Mouse (Mus musculus) ovary, postnatal 36 days (tissue): ENCODE measurements at regions not wholly inside any gene's neighbourhood (a gene's known extent, or its start where the extent isn't known, plus 50 kb on each side); places are given as distances from the start of the nearest gene placed in this dataset.
A peak's percentile ranks its signal among the peaks of the same experiment; 100 is the strongest.

ENCODE experiments used
- DNase-seq: peaks from one replicate; pipeline ENCODE4 v3.0.0; 2022; ENCODE audit warnings: low spot score, mixed read lengths

GRCm38 (mm10) chr6:127298105-127298504 is 146.1 kb upstream of the Ccnd2 start:
- DNase-seq: no peak

GRCm38 (mm10) chr6:127311192-127312054 is 135.2 kb upstream of the Parp11 start:
- no peak for DNase-seq

- no peak for DNase-seq
These were observed 129.3 kb upstream of the Parp11 start for GRCm38 (mm10) chr6:127317309-127317708.

DNA sequence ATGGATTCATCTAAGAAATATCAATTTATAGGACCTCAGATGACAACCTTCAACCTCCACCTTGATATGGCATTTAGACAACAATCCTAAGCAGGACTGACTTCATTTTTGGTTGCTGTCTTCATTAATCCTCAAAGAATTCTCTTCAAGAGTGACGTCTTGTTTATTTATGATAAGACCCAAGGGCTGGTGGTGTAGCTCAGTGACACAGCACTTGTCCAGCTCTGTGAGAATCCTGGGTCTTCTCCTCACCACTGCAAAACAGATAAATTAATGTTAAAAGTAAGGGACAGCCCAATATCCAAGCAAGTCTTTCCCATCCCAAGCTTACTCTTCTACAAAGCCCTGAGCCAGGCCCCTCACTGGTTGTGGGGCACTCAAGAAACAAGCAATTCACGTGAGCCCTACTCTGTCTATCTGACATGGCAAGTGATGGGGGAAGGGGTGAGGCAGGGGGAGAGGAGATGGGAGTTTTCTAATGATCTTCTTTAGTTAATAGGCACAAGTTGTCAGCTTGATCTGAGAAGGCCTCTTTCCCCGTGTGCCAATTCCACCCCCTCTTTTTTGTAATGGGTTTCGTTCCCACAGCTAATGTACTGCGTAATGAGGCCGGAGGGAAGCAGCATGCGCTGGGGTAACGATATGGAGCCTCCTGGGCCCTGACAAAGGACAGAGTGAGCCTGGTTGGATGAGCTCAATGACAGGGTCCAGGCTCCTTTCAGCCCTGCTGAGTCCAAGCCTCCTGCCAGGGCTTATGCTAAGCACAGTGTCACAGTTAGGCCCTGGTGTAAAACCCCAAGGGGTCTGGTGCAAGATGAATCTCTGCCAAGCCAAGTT is 127.7 kb upstream of the Parp11 start:
- no peak for DNase-seq

GRCm38 (mm10) chr6:127320600-127320999 is 126.0 kb upstream of the Parp11 start:
- no peak for DNase-seq

DNA sequence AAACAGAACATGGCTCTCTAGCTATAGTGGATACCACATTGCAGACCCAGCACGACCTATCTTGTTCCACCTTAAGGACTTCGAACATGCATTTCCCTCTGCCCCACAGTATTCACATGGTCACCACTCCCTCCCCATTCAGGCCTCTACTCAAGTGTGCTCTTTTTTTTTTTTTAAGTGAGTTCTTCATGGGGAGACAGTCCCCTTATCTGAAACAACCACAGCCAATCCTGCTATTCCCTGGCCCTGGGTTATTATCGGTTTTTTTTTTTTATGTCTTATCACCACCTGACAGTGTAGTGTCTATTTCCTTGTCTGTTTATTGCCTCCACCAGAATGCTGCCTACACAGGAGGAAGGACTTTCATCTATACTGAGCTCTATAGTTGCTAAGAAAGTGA is 125.6 kb upstream of the Parp11 start:
- no peak for DNase-seq

- no peak for DNase-seq
These were observed 124.2 kb upstream of the Parp11 start for GRCm38 (mm10) chr6:127322398-127322797.

DNA sequence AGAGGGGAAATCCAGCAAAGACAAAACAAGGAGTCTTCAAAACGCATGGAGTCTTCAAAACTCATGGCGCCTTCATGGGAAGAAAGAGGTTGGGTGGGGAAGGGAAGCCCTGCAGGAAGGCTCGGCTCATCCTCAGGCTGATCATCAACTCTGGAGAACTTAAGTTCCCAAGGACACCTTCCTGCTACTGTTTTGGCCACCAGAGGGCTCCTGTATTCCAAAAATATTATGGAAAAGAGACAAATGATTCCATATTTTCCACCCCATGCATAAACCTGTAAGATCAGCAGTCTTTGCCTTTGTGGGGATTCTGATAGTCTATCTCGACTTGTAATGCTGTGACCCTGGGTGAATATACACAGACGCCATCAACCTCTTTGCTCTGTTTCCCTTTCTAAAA is 121.7 kb upstream of the Parp11 start:
- DNase-seq: peak; percentile 45

DNA sequence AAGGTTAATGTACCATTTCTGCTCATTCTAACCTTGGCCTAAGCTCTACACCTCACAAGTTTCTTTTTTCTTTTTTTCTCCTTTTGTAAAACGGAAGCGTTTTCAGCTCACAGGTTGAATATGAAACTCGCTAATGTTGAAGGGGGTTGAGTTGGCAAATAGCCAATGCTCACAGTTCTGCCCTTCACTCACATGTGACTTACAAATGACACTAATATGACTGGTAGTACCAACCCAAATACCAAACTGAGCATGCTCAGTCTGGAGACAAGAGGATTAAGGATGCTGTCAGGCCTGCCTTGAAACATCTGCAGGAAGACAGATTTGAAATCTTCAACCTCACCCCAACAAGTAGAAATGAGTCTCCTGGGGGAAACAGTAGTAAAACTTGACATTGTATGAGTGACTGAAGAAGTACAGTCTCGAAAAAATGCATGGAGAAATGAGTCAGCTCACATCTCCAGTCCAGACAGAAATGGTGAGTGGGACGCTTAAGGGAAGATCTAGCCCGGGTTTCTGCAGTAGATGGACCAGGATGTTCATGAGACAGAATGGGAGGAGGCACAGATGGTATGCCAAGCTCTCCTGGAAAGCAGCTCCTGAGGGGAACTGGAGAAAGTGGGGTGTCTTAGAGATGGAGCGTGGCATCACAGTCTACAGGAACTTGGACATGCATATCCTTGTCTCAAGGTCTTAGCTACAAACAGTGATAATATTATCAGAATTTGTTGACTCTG is 120.9 kb upstream of the Parp11 start:
- DNase-seq: no peak

- DNase-seq: no peak
These were observed 120.3 kb upstream of the Parp11 start for GRCm38 (mm10) chr6:127326333-127326729.

DNA sequence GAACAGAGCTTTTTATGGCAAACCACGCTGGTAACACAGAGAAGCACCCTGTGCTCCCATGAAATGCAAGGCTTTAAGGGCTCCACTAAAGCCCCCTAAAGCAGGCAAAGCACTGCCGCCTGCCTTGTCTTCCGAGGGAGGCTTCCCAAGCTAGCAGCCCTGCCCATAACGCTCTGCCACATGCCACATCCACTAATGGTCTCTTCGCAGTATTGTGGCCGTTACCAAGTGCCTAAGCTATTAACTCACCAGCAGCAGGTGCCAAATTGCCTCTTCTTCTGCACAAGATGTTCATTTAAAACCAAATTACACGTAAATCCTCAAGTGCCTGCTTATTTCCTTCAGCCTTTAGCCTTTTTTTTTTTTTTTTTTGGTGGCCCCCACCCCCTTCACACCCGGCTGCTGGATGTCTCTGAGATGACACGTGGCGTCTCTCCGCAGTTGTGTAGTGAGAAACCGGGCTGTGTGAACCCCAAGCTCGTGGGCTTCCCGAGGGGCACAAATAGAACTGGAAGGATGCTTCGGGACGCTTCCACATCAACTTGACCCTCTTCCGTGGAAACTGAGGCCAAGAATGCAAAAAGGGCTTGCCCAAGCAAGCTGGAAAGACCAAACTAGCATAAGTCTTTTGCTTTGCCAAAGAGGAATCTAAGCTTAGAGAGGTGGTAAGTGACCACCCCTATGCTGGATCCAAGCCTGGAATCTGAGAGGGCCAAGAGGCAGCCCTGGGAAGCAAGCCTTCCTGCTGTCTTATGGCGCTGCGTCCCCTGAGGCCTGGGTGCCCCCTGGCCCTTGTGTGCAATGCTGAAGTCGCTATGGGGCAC is 117.2 kb upstream of the Parp11 start:
- DNase-seq: no peak

DNA sequence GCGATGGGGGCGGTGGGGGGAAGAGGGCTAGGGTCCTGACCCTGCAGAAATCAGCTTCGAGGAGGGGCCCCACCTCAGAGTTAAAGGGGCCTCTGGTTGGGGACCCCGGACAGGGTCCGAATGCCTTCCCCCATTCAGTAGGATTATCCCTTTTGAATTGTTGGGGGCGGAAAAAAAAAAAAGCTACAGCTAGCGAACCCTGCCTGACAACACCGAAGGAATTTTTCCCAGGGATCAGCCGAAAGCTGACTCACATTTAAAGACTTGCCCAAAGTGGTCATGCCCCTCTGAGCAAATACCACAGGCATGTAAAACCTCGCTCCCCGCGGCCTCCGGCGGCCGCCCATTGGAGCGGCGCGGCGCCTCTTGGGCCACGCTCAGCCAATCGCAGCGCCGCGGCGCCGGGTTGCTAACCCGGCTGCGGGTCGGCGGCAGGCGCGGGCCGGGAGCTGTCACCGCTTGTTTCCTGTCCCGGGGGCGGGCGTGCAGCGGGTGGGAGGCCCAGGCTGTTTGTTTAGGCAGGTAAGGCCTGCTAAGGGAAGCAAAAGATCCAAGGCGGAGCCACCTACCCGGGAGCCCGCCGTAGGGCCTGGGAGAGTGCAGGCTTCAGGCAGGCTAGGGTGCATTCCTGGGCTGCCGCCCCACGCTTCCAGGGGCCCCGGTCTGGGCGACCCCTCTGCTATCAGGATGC is 116.5 kb upstream of the Parp11 start:
- peak; percentile 85 for DNase-seq

DNA sequence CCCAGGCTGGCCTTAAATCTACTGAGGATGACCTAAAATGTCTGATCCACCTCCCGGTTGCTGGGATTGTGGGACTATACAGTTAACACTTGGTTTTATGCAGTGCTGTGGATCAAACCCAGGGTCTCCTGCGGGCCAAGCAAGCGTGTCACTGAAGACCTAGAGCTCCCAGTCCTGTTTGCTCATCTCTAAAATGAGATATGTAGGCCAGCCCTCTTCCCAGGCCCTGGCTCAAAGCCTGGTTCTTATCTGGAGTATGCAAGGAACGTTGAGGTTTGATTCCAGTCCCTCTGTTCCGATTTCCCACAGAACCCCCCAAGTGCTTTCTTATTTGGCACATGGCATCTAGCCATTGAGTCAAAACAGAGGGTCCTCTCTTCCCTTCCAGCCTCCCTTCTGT is 115.5 kb upstream of the Parp11 start:
- DNase-seq: no peak

- no peak for DNase-seq
These were observed 112.4 kb upstream of the Parp11 start for GRCm38 (mm10) chr6:127334256-127334655.

- DNase-seq: peak; percentile 56
These were observed 111.2 kb upstream of the Parp11 start for GRCm38 (mm10) chr6:127335462-127335886.

DNA sequence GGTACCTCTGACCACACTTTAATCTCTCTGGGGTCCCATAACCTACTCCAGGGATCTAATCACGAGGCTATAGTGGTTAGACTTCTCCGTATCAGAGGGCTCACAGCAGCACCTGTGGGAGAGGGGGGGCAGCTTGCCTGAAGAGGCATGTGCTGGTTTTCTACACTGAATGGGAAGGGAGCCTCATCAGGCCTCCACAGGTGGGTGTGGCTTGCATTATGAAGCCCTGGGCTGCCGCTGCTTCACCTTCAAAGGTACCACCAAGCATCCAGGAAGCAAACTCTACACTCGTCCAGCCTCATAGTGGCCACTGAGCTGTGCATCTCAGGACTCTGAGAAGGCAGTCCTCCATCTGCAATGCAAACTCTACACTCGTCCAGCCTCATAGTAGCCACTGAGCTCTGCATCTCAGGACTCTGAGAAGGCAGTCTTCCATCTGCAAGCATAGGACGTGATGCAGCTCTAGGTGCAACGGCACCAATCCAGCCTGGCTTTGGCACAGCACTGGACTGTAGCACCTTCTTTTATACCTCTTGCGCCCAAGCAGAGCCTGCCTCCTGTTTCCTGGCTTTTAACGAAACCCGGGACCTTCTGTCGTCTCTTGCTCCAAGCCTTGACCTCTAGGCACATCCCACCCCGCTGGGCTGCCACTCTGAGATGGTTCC is 110.5 kb upstream of the Parp11 start:
- no peak for DNase-seq

DNA sequence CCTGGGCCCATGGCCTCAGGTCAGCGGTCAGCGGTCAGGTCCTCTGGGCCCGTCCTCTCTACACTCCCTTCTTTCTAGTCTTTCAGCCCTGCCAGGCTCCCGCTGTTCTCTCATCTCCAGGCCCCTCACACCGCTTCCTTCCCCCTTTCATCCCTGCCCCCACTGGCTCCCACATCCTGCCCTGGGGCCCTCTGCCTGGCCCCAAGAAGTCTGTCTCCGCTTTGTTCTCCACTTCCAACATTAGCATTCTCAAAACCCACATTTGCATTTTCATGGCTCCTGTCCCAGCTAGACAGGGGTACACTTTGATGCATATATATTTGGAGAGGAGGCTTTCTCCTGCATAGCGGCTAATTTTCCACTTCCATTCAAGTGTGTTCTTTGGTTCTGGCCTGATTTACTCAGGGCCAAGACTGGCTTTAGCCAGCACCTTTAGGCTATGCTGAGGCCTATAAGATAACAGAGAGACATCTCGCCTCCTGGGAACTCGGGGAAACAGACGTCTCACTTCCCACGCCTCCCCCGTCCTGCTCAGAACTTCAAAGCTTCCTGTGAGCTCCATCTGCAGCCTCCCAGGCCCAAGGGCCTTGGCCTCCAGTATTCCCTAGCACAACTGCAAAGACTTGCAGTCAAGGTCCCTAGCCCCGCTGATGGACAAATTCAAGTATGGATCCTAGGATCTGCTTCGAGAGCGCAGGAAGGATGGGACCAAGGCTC is 109.8 kb upstream of the Parp11 start:
- no peak for DNase-seq

DNA sequence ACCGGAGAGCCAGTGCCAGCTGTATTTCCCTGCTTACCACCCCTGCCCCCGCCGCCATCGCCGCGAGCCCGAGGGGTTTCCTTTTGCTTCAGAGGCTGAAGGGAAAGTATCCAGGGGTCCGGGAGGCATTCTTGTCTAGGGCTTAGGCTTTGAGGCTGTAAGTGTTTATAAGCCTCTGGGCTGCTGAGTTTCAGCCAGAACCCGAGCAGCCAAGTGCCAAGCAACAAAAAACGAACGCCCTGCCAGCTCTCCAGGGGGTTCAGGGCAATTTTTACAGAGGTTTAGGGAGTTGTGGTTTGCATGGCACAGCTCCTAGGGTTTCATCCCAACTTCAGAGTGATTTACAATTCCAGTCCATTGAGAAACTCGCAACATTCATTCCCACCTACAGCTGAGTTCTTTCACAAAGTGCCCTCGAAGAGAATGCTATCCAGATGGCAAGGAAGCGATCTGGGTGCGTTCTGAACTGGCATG is 109.2 kb upstream of the Parp11 start:
- no peak for DNase-seq

DNA sequence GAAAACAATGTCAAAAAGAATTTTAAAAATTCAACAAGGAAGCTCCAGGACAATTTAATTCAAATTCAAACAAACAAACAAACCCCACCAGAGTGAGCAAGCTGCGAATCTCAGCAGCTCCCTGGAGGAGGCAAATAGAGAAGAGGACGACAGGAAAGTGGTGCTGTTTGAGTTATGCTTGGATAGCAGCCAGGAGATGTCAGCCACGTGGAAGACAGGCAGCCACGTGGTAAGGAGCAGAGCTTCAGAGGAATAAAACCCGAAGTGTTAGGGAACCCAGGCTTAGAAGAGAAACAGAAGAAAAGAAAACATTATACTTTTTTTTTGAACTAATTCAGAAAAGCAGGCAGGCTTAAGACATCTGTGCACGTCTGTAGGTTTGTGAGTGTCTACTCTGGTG is 108.2 kb upstream of the Parp11 start:
- no peak for DNase-seq

GRCm38 (mm10) chr6:127341604-127342003 is 105.0 kb upstream of the Parp11 start:
- no peak for DNase-seq
